Mouse (Mus musculus) kidney, embryonic 16.5 days (tissue): ENCODE measurements at regions not wholly inside any gene's neighbourhood (a gene's known extent, or its start where the extent isn't known, plus 50 kb on each side); places are given as distances from the start of the nearest gene placed in this dataset.
A peak's percentile ranks its signal among the peaks of the same experiment; 100 is the strongest.

Experiments
- ATAC-seq: fragments of 200-750 bp; cut with Nextera tagmentation; 2 replicates; pipeline ENCODE4 v1.8.0; 2017; ENCODE audit warnings: moderate TSS enrichment; ENCODE audit not compliant: low FRiP score, low TSS enrichment
- H3K27ac ChIP-seq: fragments of 300-500 bp; sonication (generic); 2 replicates; pipeline ENCODE4 v1.5.1; 2014; ENCODE audit warnings: low read length
- H3K27me3 ChIP-seq: fragments of 300-500 bp; sonication (generic); 2 replicates; pipeline ENCODE4 v1.6.1; 2014; ENCODE audit warnings: low read length, control low read depth, mixed read lengths; ENCODE audit not compliant: insufficient read depth
- H3K36me3 ChIP-seq: fragments of 300-500 bp; sonication (generic); 2 replicates; pipeline ENCODE4 v1.6.1; 2014; ENCODE audit warnings: low read length, control low read depth, mixed read lengths; ENCODE audit not compliant: insufficient read depth
- H3K4me1 ChIP-seq: fragments of 300-500 bp; sonication (generic); 2 replicates; pipeline ENCODE4 v1.6.1; 2014; ENCODE audit warnings: low read length, control low read depth, mixed read lengths; ENCODE audit not compliant: insufficient read depth
- H3K4me2 ChIP-seq: fragments of 300-500 bp; sonication (generic); replicated peaks from 2 replicates; pipeline ENCODE4 v1.6.1; 2014; ENCODE audit warnings: low read depth, low read length
- H3K4me3 ChIP-seq: fragments of 300-500 bp; sonication (generic); 2 replicates; pipeline ENCODE4 v1.5.1; 2014; ENCODE audit warnings: mild to moderate bottlenecking, low read length
- H3K9ac ChIP-seq: fragments of 300-500 bp; sonication (generic); replicated peaks from 2 replicates; pipeline ENCODE4 v1.6.1; 2014; ENCODE audit warnings: low read length
- H3K9me3 ChIP-seq: fragments of 300-500 bp; sonication (generic); 2 replicates; pipeline ENCODE4 v1.6.1; 2016; ENCODE audit warnings: low read length, control low read depth
- WGBS: fragments of 180-500 bp; shearing (Covaris S2); extraction: QIAGEN DNeasy Blood & Tissue Kit; methylation state at CpG from one replicate; pipeline ENCODE4 v1.1.7; 2014; 5-methylcytosine and 5-hydroxymethylcytosine counted together

GRCm38 (mm10) chr17:45294886-45295285 lies 138.7 kb downstream of the Cdc5l start:
- H3K9me3 ChIP-seq, result peaks cover 3% of the 10 kb centered on the region; the same call in 1 of the 2 replicates
- no peak overlapping the region for H3K4me2 ChIP-seq
- no peak for ATAC-seq
- no peak overlapping the region for H3K4me3 ChIP-seq
- no peaks in the 10 kb centered on the region for H3K27me3 ChIP-seq
- H3K27ac ChIP-seq, result no peak overlapping the region
- no peaks in the 10 kb centered on the region for H3K36me3 ChIP-seq
- no peaks in the 10 kb centered on the region; the same call in 1 of the 2 replicates for H3K4me1 ChIP-seq
- 61% methylated on average over 3 of the region's 4 CpGs for WGBS
- H3K9ac ChIP-seq, result no peak overlapping the region

DNA sequence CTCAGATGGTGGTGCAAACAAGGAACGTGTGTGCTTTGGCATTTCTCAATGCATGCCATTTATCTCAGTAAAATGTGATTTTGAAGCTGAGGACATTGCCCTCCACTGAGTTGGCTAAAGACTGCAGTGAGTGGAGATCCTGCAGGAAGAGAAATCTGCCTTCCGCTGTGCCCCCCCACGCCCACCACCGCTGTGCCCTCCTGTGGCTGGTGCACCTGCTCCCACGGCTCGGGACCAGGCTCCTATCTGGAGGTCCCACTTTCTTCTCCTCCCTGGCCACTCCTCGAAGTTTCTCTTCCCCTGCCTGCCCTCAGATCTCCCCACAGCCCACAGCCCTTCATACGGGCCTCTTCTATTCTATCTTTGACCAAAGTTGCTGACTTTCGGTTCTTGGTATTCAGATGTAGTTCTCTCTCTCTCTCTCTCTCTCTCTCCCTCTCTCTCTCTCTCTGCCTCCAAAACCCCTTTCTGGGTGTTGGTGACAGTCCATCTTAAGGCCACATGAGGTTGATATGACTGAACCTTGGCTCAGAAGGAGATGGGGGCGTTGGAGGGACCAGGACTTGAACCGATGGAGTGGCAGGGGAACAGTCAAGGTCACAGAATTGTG lies 139.2 kb downstream of the Cdc5l start:
- no peak for ATAC-seq
- Histone ChIP-seq H3K27ac (no peak overlapping the region), H3K9ac (no peak overlapping the region), H3K9me3 (peaks cover 3% of the 10 kb centered on the region; the same call in 1 of the 2 replicates), H3K4me3 (no peak overlapping the region), H3K4me2 (no peak overlapping the region), H3K36me3 (no peaks in the 10 kb centered on the region), H3K4me1 (no peaks in the 10 kb centered on the region; the same call in 1 of the 2 replicates), H3K27me3 (no peaks in the 10 kb centered on the region)
- 91% methylated on average over 11 of the region's 11 CpGs for WGBS

- no peaks in the 10 kb centered on the region for H3K36me3 ChIP-seq
- H3K9me3 ChIP-seq, result peaks cover 3% of the 10 kb centered on the region; the same call in 1 of the 2 replicates
- no peak overlapping the region for H3K9ac ChIP-seq
- H3K4me3 ChIP-seq, result no peak overlapping the region
- H3K27ac ChIP-seq, result no peak overlapping the region
- WGBS, result 81% methylated on average over 7 of the region's 7 CpGs
- no peaks in the 10 kb centered on the region for H3K27me3 ChIP-seq
- no peak overlapping the region for H3K4me2 ChIP-seq
- ATAC-seq, result no peak
- no peaks in the 10 kb centered on the region for H3K4me1 ChIP-seq
Observed at GRCm38 (mm10) chr17:45292883-45293282, 140.7 kb downstream of the Cdc5l start.

- Histone ChIP-seq H3K9me3 (no peaks in the 10 kb centered on the region), H3K4me2 (no peak overlapping the region), H3K4me1 (no peaks in the 10 kb centered on the region), H3K4me3 (no peak overlapping the region), H3K27ac (no peak overlapping the region), H3K9ac (no peak overlapping the region), H3K27me3 (no peaks in the 10 kb centered on the region), H3K36me3 (no peaks in the 10 kb centered on the region)
- WGBS, result 81% methylated on average over 5 of the region's 5 CpGs
- ATAC-seq, result no peak
Observed at GRCm38 (mm10) chr17:45291052-45291451, 142.5 kb downstream of the Cdc5l start.

GRCm38 (mm10) chr17:45285621-45286189 lies 147.8 kb downstream of the Cdc5l start:
- 97% methylated on average over 3 of the region's 3 CpGs for WGBS
- H3K36me3 ChIP-seq, result no peaks in the 10 kb centered on the region
- no peaks in the 10 kb centered on the region for H3K4me1 ChIP-seq
- no peaks in the 10 kb centered on the region for H3K27me3 ChIP-seq
- H3K4me3 ChIP-seq, result no peak overlapping the region
- H3K27ac ChIP-seq, result no peak overlapping the region
- no peak for ATAC-seq
- no peak overlapping the region for H3K9ac ChIP-seq
- no peaks in the 10 kb centered on the region for H3K9me3 ChIP-seq
- H3K4me2 ChIP-seq, result no peak overlapping the region

GRCm38 (mm10) chr17:45281554-45281953 lies 152.0 kb downstream of the Cdc5l start:
- H3K4me1 ChIP-seq, result peaks cover 8% of the 10 kb centered on the region; the same call in 1 of the 2 replicates
- ATAC-seq, result no peak
- no peak overlapping the region for H3K4me3 ChIP-seq
- H3K27ac ChIP-seq, result no peak overlapping the region
- H3K4me2 ChIP-seq, result no peak overlapping the region
- H3K36me3 ChIP-seq, result no peaks in the 10 kb centered on the region
- no peaks in the 10 kb centered on the region for H3K27me3 ChIP-seq
- 92% methylated on average over 1 of the region's 1 CpGs for WGBS
- no peaks in the 10 kb centered on the region for H3K9me3 ChIP-seq
- H3K9ac ChIP-seq, result no peak overlapping the region

- Histone ChIP-seq H3K27ac (no peak overlapping the region), H3K4me2 (peak overlapping the region; percentile 18), H3K27me3 (no peaks in the 10 kb centered on the region), H3K4me1 (peaks cover 8% of the 10 kb centered on the region; the same call in 1 of the 2 replicates), H3K36me3 (no peaks in the 10 kb centered on the region), H3K9ac (no peak overlapping the region), H3K9me3 (no peaks in the 10 kb centered on the region), H3K4me3 (no peak overlapping the region)
- no peak for ATAC-seq
- WGBS, result 7% methylated on average over 3 of the region's 3 CpGs
Observed at GRCm38 (mm10) chr17:45279811-45280205, 153.7 kb downstream of the Cdc5l start.

- Histone ChIP-seq H3K4me1 (peaks cover 8% of the 10 kb centered on the region; the same call in 1 of the 2 replicates), H3K27ac (no peak overlapping the region), H3K9ac (no peak overlapping the region), H3K4me3 (no peak overlapping the region), H3K27me3 (no peaks in the 10 kb centered on the region), H3K9me3 (no peaks in the 10 kb centered on the region), H3K4me2 (peak overlapping the region; percentile 18), H3K36me3 (no peaks in the 10 kb centered on the region)
- peak; percentile 35; the same call in 1 of the 2 replicates for ATAC-seq
- WGBS, result 14% methylated on average over 13 of the region's 13 CpGs
Observed at GRCm38 (mm10) chr17:45279075-45279810, 154.3 kb downstream of the Cdc5l start.

DNA sequence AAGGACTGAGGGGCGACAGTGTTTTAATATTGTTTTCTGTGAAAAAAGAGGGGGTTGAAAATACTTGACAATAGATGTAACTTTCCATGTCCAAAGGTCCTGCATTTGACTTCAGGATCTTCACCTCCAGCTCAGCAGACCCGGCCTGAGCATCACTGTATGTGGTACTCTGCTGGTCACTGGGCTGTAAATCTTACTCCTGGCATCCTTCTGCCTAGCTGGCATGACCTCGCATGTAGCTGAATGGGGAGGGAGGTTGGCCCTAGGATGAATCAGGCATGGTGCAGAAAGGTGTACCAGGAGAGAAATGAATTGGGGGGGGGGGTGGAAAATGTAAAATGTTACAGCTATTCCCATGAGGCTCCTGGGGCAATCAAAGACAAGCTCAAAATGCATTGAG lies 156.0 kb downstream of the Cdc5l start:
- whole genome bisulfite sequencing, result 58% methylated on average over 3 of the region's 3 CpGs
- Histone ChIP-seq H3K9ac (no peak overlapping the region), H3K27ac (no peak overlapping the region), H3K36me3 (no peaks in the 10 kb centered on the region), H3K27me3 (no peaks in the 10 kb centered on the region), H3K4me2 (no peak overlapping the region), H3K4me3 (no peak overlapping the region), H3K9me3 (no peaks in the 10 kb centered on the region), H3K4me1 (peaks cover 8% of the 10 kb centered on the region; the same call in 1 of the 2 replicates)
- no peak for ATAC-seq
